Mouse (Mus musculus): ENCODE data around the gene Rfx6. TPM values are rescaled to one million over a fixed set of nuclear protein-coding genes. Genes with fewer than 3 reads are reported as not detected.

The Rfx6 gene
- polyA plus RNA-seq, 2 experiments, result not detected

GRCm38 (mm10) chr10:51763241-51763640 is 85.7 kb downstream of the Rfx6 start:
- Histone ChIP-seq H3K4me2 (replicated peaks; ENCODE audit: low read depth, low read length, severe bottlenecking) (no peak overlapping the region), H3K27ac (replicated peaks; ENCODE audit: low read depth, low read length) (no peak overlapping the region), H3K4me1 (ENCODE audit: control insufficient read depth, insufficient read depth, low read length) (no peaks in the 10 kb centered on the region), H3K9me3 (ENCODE audit: control insufficient read depth, low read length) (no peaks in the 10 kb centered on the region), H3K36me3 (ENCODE audit: control insufficient read depth, insufficient read depth, low read length) (no peaks in the 10 kb centered on the region), H3K4me3 (replicated peaks; ENCODE audit: low read length) (no peak overlapping the region), H3K9ac (ENCODE audit: low read depth, low read length, severe bottlenecking) (no peak overlapping the region), H3K27me3 (ENCODE audit: control insufficient read depth, insufficient read depth, low read length) (no peaks in the 10 kb centered on the region)
- ATAC-seq (ENCODE audit: low FRiP score, low read depth) (no peak), DNase-seq (ENCODE audit: low spot score) (no peak)
- TF ChIP-seq POLR2A (IDR thresholded peaks at IDR 0.05; ENCODE audit: borderline replicate concordance, extremely low read depth, insufficient read depth, insufficient read length), result no peak
- 82% methylated on average over 2 of the region's 2 CpGs for WGBS

GRCm38 (mm10) chr10:51768445-51768844 is 90.9 kb downstream of the Rfx6 start:
- no peak overlapping the region for H3K9ac ChIP-seq (ENCODE audit: low read depth, low read length, severe bottlenecking)
- no peak for TF ChIP-seq POLR2A (IDR thresholded peaks at IDR 0.05; ENCODE audit: borderline replicate concordance, extremely low read depth, insufficient read depth, insufficient read length)
- no peak overlapping the region for H3K4me3 ChIP-seq (replicated peaks; ENCODE audit: low read length)
- no peaks in the 10 kb centered on the region for H3K9me3 ChIP-seq (ENCODE audit: control insufficient read depth, low read length)
- H3K4me1 ChIP-seq (ENCODE audit: control insufficient read depth, insufficient read depth, low read length), result no peaks in the 10 kb centered on the region
- whole genome bisulfite sequencing, result 67% methylated on average over 5 of the region's 5 CpGs
- H3K36me3 ChIP-seq (ENCODE audit: control insufficient read depth, insufficient read depth, low read length), result no peaks in the 10 kb centered on the region
- H3K27me3 ChIP-seq (ENCODE audit: control insufficient read depth, insufficient read depth, low read length), result no peaks in the 10 kb centered on the region
- ATAC-seq (ENCODE audit: low FRiP score, low read depth), result no peak
- no peak overlapping the region for H3K27ac ChIP-seq (replicated peaks; ENCODE audit: low read depth, low read length)
- H3K4me2 ChIP-seq (replicated peaks; ENCODE audit: low read depth, low read length, severe bottlenecking), result no peak overlapping the region
- DNase-seq (ENCODE audit: low spot score), result no peak

DNA sequence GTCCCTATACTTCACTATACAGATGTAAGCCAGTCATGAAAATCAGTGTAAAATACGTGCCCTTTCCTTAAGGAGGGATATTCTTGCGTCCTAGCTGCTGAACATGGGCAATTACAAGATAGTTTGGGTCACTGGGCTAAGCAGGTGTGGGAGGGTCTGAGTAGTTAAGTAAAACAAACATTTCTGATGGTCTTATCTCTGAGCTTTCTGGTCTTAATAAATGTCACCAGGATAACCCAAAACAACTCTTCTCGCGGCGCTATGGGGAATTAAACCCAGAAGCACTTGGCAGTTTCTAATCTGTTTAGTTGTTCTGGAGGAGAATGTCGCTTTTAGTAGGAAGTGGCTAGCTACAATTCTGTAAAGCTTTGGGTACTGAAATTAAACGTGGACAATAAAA is 91.7 kb downstream of the Rfx6 start:
- no peak overlapping the region for H3K27ac ChIP-seq (replicated peaks; ENCODE audit: low read depth, low read length)
- DNase-seq (ENCODE audit: low spot score) (no peak), ATAC-seq (ENCODE audit: low FRiP score, low read depth) (no peak)
- H3K27me3 ChIP-seq (ENCODE audit: control insufficient read depth, insufficient read depth, low read length), result no peaks in the 10 kb centered on the region
- no peaks in the 10 kb centered on the region for H3K9me3 ChIP-seq (ENCODE audit: control insufficient read depth, low read length)
- 39% methylated on average over 7 of the region's 7 CpGs for WGBS
- H3K9ac ChIP-seq (ENCODE audit: low read depth, low read length, severe bottlenecking), result no peak overlapping the region
- TF ChIP-seq POLR2A (IDR thresholded peaks at IDR 0.05; ENCODE audit: borderline replicate concordance, extremely low read depth, insufficient read depth, insufficient read length), result no peak
- no peaks in the 10 kb centered on the region for H3K4me1 ChIP-seq (ENCODE audit: control insufficient read depth, insufficient read depth, low read length)
- H3K36me3 ChIP-seq (ENCODE audit: control insufficient read depth, insufficient read depth, low read length), result no peaks in the 10 kb centered on the region
- H3K4me3 ChIP-seq (replicated peaks; ENCODE audit: low read length), result no peak overlapping the region
- no peak overlapping the region for H3K4me2 ChIP-seq (replicated peaks; ENCODE audit: low read depth, low read length, severe bottlenecking)

DNA sequence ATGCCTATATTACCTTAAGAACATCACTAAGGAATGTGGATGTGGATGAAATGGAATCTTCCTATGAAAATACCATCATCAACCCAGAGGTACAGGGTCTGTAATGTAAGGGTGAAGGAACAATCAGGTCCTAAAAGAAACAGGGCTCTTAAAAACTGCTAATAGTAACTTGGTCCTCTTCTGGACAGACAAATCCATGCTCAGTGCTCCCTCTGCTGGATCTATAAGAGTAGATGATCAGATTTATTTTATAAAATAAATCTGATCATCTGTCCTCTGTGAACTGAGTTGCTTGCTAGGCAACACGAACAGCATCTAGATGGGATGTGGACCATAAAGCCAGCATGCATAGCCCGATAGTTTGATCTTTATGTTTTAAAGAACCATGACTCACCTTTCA is 102.1 kb downstream of the Rfx6 start:
- ATAC-seq (ENCODE audit: low FRiP score, low read depth) (no peak), DNase-seq (ENCODE audit: low spot score) (peak; percentile 64)
- Histone ChIP-seq H3K9ac (ENCODE audit: low read depth, low read length, severe bottlenecking) (no peak overlapping the region), H3K36me3 (ENCODE audit: control insufficient read depth, insufficient read depth, low read length) (no peaks in the 10 kb centered on the region), H3K4me1 (ENCODE audit: control insufficient read depth, insufficient read depth, low read length) (no peaks in the 10 kb centered on the region), H3K4me3 (replicated peaks; ENCODE audit: low read length) (no peak overlapping the region), H3K27me3 (ENCODE audit: control insufficient read depth, insufficient read depth, low read length) (no peaks in the 10 kb centered on the region), H3K27ac (replicated peaks; ENCODE audit: low read depth, low read length) (no peak overlapping the region), H3K9me3 (ENCODE audit: control insufficient read depth, low read length) (no peaks in the 10 kb centered on the region), H3K4me2 (replicated peaks; ENCODE audit: low read depth, low read length, severe bottlenecking) (no peak overlapping the region)
- 60% methylated on average over 2 of the region's 2 CpGs for WGBS
- TF ChIP-seq POLR2A (IDR thresholded peaks at IDR 0.05; ENCODE audit: borderline replicate concordance, extremely low read depth, insufficient read depth, insufficient read length), result no peak

Other genes with a start within 250 kb of the Rfx6 start
- 1.7 and 2.2 TPM in 2 replicates for gene Gm49339, start 197.1 kb upstream of the Rfx6 start, polyA plus RNA-seq (2012; rRNA removed)
- gene Gm49339, start 197.1 kb upstream of the Rfx6 start, polyA plus RNA-seq (2014; fragmentation: Nextera tagmentation; extraction: Ambion mirVana), result 2.7 and 2.9 TPM in 2 replicates
- gene Lilr4b, start 197.1 kb upstream of the Rfx6 start, polyA plus RNA-seq (2012; rRNA removed), result 1.3 TPM in 2 replicates
- gene Lilr4b, start 197.1 kb upstream of the Rfx6 start, polyA plus RNA-seq (2014; fragmentation: Nextera tagmentation; extraction: Ambion mirVana), result 0.76 and 1.1 TPM in 2 replicates
- 2.7 and 3.7 TPM in 2 replicates for gene Lilrb4a, start 186.8 kb upstream of the Rfx6 start, polyA plus RNA-seq (2012; rRNA removed)
- gene Lilrb4a, start 186.8 kb upstream of the Rfx6 start, polyA plus RNA-seq (2014; fragmentation: Nextera tagmentation; extraction: Ambion mirVana), result 3.0 and 3.2 TPM in 2 replicates
- gene Fam162b, start 87.2 kb upstream of the Rfx6 start, polyA plus RNA-seq (2012; rRNA removed), result 1.2 and 1.5 TPM in 2 replicates
- 2.1 and 2.3 TPM in 2 replicates for gene Fam162b, start 87.2 kb upstream of the Rfx6 start, polyA plus RNA-seq (2014; fragmentation: Nextera tagmentation; extraction: Ambion mirVana)
- not detected in 2 replicates for gene Gprc6a, start 46.3 kb upstream of the Rfx6 start, polyA plus RNA-seq (2012; rRNA removed)
- not detected in 2 replicates for gene Gprc6a, start 46.3 kb upstream of the Rfx6 start, polyA plus RNA-seq (2014; fragmentation: Nextera tagmentation; extraction: Ambion mirVana)